Mouse (Mus musculus) liver, embryonic 14.5 days (tissue): ENCODE measurements at regions not wholly inside any gene's neighbourhood (a gene's known extent, or its start where the extent isn't known, plus 50 kb on each side); places are given as distances from the start of the nearest gene placed in this dataset.

Experiments
- CTCF ChIP-seq: IDR thresholded peaks from 2 replicates; pipeline ENCODE4 v1.5.1; 2016; ENCODE audit warnings: antibody characterized with exemption, low read depth, control low read depth
- EP300 ChIP-seq: IDR thresholded peaks from 2 replicates; pipeline ENCODE4 v1.6.1; 2016; ENCODE audit warnings: antibody characterized with exemption, low read depth

GRCm38 (mm10) chr11:114168231-114168661, 101.4 kb upstream of the Sdk2 start:
- TF ChIP-seq EP300, result no peak
- TF ChIP-seq CTCF, result no peak
